Mouse (Mus musculus) adrenal gland, adult (tissue): ENCODE measurements around the gene Amy2a3.
"Not testable (repeated sequence)": the region's sequence is repeated elsewhere in the genome, so short reads cannot be mapped to it uniquely, and the experiment has no call there.

ENCODE experiments used
- DNase-seq, 2 experiments: peaks; one replicate each; pipeline ENCODE4 v3.0.0; 2022 to 2023; ENCODE audit warnings: low spot score in 1 of 2; ENCODE audit not compliant: inconsistent age in 2 of 2

Amy2a3 gene

DNA sequence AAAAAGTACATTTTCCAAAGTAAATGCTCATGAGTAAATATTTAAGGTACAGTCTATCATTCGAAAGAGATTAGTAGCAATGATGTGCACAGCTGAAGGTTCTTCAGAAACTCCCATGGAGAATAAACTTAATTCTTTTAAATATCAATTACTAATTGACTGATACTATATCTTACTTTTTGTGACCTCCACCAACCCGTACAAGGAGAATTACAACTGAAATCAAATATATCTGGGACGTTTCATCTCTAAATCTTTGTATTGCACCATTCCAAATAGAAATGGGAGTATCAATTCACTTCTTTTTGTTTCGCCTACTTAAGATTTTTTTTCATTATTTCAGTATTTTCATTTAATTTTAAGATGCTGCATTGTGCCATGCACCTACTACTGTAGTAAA, at the start of gene Amy2a3:
TSS of gene Amy2a3 (minus strand) at position 101 of the 400 bp plus-strand sequence.
- DNase-seq = not testable (repeated sequence)

DNA sequence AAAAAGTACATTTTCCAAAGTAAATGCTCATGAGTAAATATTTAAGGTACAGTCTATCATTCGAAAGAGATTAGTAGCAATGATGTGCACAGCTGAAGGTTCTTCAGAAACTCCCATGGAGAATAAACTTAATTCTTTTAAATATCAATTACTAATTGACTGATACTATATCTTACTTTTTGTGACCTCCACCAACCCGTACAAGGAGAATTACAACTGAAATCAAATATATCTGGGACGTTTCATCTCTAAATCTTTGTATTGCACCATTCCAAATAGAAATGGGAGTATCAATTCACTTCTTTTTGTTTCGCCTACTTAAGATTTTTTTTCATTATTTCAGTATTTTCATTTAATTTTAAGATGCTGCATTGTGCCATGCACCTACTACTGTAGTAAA, 32.7 kb upstream of the Amy2a3 start, which contains the start of gene Amy2a2:
TSS of gene Amy2a2 (minus strand) at position 101 of the 400 bp plus-strand sequence.
- not testable (repeated sequence) for DNase-seq

DNA sequence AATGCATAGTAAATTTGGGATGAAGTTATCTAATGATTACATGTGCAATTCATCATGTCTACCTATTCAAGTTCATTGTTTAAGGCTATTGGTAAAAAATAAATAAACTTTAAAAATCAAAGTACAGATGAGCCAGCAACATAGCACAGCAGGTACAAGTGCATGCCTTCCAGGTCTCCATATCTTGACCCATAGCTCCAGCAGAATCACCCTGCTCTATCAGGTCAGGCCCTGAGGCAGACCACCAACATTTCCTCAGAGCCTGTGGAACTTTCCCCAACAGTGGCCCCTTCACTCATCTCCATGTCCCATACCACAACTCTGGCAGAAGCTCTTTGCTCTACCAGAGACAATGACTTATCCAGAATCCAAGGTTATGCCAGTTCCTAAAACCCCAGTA, 21.6 kb upstream of the Amy2a3 start:
- DNase-seq = not testable (repeated sequence)

DNA sequence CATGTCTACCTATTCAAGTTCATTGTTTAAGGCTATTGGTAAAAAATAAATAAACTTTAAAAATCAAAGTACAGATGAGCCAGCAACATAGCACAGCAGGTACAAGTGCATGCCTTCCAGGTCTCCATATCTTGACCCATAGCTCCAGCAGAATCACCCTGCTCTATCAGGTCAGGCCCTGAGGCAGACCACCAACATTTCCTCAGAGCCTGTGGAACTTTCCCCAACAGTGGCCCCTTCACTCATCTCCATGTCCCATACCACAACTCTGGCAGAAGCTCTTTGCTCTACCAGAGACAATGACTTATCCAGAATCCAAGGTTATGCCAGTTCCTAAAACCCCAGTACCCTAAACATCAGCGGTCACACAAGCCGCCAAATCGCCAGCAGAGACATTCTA, 10.9 kb downstream of the Amy2a3 start:
- not testable (repeated sequence) for DNase-seq

DNA sequence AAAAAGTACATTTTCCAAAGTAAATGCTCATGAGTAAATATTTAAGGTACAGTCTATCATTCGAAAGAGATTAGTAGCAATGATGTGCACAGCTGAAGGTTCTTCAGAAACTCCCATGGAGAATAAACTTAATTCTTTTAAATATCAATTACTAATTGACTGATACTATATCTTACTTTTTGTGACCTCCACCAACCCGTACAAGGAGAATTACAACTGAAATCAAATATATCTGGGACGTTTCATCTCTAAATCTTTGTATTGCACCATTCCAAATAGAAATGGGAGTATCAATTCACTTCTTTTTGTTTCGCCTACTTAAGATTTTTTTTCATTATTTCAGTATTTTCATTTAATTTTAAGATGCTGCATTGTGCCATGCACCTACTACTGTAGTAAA, 32.5 kb downstream of the Amy2a3 start, which contains the start of gene Amy2a4:
TSS of gene Amy2a4 (minus strand) at position 101 of the 400 bp plus-strand sequence.
- DNase-seq = not testable (repeated sequence)

DNA sequence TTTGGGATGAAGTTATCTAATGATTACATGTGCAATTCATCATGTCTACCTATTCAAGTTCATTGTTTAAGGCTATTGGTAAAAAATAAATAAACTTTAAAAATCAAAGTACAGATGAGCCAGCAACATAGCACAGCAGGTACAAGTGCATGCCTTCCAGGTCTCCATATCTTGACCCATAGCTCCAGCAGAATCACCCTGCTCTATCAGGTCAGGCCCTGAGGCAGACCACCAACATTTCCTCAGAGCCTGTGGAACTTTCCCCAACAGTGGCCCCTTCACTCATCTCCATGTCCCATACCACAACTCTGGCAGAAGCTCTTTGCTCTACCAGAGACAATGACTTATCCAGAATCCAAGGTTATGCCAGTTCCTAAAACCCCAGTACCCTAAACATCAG, 43.6 kb downstream of the Amy2a3 start:
- DNase-seq = not testable (repeated sequence)

DNA sequence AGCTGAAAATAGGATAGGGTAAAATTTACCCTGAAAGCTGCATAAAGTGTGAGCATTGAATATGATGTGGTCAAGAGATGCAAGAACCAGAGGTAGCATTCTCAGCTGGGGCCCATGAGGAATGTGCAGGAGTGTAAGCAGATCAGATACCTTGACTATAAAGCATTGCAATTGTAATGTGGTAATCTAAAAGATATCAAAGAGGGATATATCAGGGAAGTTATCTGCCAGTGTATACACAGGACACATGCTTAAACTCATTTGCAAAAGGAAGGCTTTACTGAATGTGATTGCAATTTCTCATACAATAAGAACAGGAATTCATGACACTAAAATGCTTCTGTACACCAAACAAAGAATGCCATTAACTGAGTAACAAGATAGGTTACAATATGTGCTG, 44.3 kb downstream of the Amy2a3 start:
- DNase-seq = not testable (repeated sequence)
